Mouse (Mus musculus): Measurements from ENCODE around the gene Gm7579.
"Not testable (repeated sequence)": the region's sequence is repeated elsewhere in the genome, so short reads cannot be mapped to it uniquely, and the experiment has no call there.

GRCm38 (mm10) chr7:142229871-142230270 is 18.2 kb downstream of the Gm7579 start, which contains the start of gene Krtap5-5:
- TF ChIP-seq CTCF, EP300 (IDR thresholded peaks at IDR 0.05; ENCODE audit: low read depth): not testable (repeated sequence)

Data from liver, embryonic 14.5 days (tissue).